Mouse (Mus musculus): ENCODE measurements at regions not wholly inside any gene's neighbourhood (a gene's known extent, or its start where the extent isn't known, plus 50 kb on each side); places are given as distances from the start of the nearest gene placed in this dataset.

- no peak for TF ChIP-seq POLR2A (IDR thresholded peaks at IDR 0.05; ENCODE audit: insufficient read depth, low read depth, low read length)
- TF ChIP-seq CTCF (IDR thresholded peaks at IDR 0.05; ENCODE audit: insufficient read depth, low read depth, low read length): no peak
Measured at GRCm38 (mm10) chr16:9165763-9166310, 335.9 kb downstream of the 1810013L24Rik start.

Measured in olfactory bulb, adult 2 months (tissue).